Mouse (Mus musculus) lung, postnatal 0 days (tissue): Measurements from ENCODE around the gene Ints13. TPM values are rescaled to one million over a fixed set of nuclear protein-coding genes. Genes with fewer than 3 reads are reported as not detected.
A peak's percentile ranks its signal among the peaks of the same experiment; 100 is the strongest.

Experiments
- ATAC-seq: fragments of 200-750 bp; cut with Nextera tagmentation; 2 replicates; pipeline ENCODE4 v1.8.0; 2017; ENCODE audit warnings: moderate library complexity
- DNase-seq: peaks from one replicate; pipeline ENCODE4 v3.0.0-alpha.2; 2016; ENCODE audit warnings: low spot score
- H3K27ac ChIP-seq: fragments of 300-500 bp; sonication (generic); 2 replicates; pipeline ENCODE4 v1.5.1; 2014; ENCODE audit warnings: antibody characterized with exemption, mild to moderate bottlenecking, low read length, mixed read lengths
- H3K27me3 ChIP-seq: fragments of 300-500 bp; sonication (generic); replicated peaks from 2 replicates; pipeline ENCODE4 v1.6.1; 2014; ENCODE audit warnings: low read length, mixed read lengths; ENCODE audit not compliant: insufficient read depth
- H3K36me3 ChIP-seq: fragments of 300-500 bp; sonication (generic); 2 replicates; pipeline ENCODE4 v1.6.1; 2014; ENCODE audit warnings: low read length, mixed read lengths; ENCODE audit not compliant: insufficient read depth
- H3K4me1 ChIP-seq: fragments of 300-500 bp; sonication (generic); 2 replicates; pipeline ENCODE4 v1.6.1; 2014; ENCODE audit warnings: antibody characterized with exemption, low read depth, low read length, mixed read lengths; ENCODE audit not compliant: insufficient read depth
- H3K4me2 ChIP-seq: fragments of 300-500 bp; sonication (generic); replicated peaks from 2 replicates; pipeline ENCODE4 v1.6.1; 2014; ENCODE audit warnings: low read depth, mild to moderate bottlenecking, low read length, moderate library complexity, mixed read lengths
- H3K4me3 ChIP-seq: fragments of 300-500 bp; sonication (generic); 2 replicates; pipeline ENCODE4 v1.5.1; 2014; ENCODE audit warnings: low read depth, low read length
- H3K9ac ChIP-seq: fragments of 300-500 bp; sonication (generic); replicated peaks from 2 replicates; pipeline ENCODE4 v1.6.1; 2014; ENCODE audit warnings: low read depth, mild to moderate bottlenecking
- H3K9me3 ChIP-seq: fragments of 300-500 bp; sonication (generic); 2 replicates; pipeline ENCODE4 v1.6.1; 2016; ENCODE audit warnings: low read length, mixed read lengths
- CTCF ChIP-seq: IDR thresholded peaks from 2 replicates; pipeline ENCODE4 v1.5.1; 2016; ENCODE audit warnings: antibody characterized with exemption, mild to moderate bottlenecking
- EP300 ChIP-seq: IDR thresholded peaks from 2 replicates; pipeline ENCODE4 v1.6.1; 2016; ENCODE audit warnings: antibody characterized with exemption, mild to moderate bottlenecking, control low read depth
- WGBS: fragments of 180-500 bp; shearing (Covaris S2); extraction: QIAGEN DNeasy Blood & Tissue Kit; methylation state at CpG from one replicate; pipeline ENCODE4 v1.1.7; 2014; 5-methylcytosine and 5-hydroxymethylcytosine counted together
- polyA plus RNA-seq: library from polyadenylated mRNA; unstranded; fragments of >200 nt; fragmentation: Nextera tagmentation; extraction: Ambion mirVana; gene quantifications from 2 replicates; pipeline ENCODE4 v1.2.1, GENCODE M21; 2015

The Ints13 gene
- polyA plus RNA-seq, 1 experiment from 2014 or later: 27.4 TPM

DNA sequence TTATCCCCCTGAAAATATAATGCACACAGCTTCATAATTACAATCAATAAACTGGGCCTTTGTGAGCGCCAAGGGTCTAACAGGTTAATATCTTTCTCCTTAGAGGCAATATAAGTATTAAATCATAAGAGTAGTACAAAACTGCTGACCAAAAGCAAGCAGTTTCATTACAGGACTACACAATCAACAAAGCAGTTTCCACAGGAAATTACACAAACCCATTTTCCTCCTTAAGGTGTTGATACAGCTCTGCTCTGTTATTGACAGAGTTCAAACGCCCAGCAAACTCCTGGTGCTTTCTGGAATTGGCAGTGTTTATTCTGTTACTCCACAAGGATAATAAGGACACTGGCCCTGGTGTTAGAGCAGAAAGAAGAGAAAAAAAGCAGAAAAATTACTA lies 27.2 kb downstream of the Ints13 start:
- Histone ChIP-seq H3K27me3 (no peaks in the 10 kb centered on the region), H3K4me3 (no peak overlapping the region), H3K9ac (no peak overlapping the region), H3K36me3 (peaks cover 38% of the 10 kb centered on the region), H3K27ac (no peak overlapping the region), H3K4me2 (no peak overlapping the region), H3K9me3 (no peaks in the 10 kb centered on the region), H3K4me1 (no peaks in the 10 kb centered on the region)
- TF ChIP-seq CTCF (no peak), EP300 (no peak)
- no peak for ATAC-seq
- peak; percentile 12 for DNase-seq
- 63% methylated on average over 2 of the region's 2 CpGs for WGBS

DNA sequence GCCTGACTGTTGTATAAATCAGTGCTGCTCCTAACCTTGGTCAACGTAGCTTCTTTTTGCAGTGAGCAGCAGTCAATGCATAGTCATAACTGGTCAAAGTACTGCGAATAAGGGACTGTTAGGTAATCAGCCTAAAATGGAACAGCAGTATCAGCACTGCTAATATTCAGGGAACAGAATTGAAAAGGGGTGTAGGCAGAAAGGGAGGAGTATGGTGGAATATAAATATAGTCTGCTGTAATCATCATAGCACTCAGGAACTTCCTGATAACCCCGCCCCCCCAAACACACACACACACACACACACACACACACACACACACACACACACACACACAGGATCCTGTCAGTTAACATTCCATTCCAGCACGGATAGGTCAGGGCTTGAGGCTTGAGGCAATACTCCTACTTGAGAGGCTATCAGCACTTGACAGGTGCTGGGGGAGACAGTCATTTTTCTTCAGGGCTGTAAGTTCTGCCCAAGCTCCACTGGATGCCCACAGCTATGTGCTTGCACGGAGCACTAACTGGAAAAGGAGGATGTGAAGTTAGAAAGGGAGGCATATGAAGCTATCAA lies 32.3 kb downstream of the Ints13 start:
- H3K36me3 ChIP-seq: peaks cover 4% of the 10 kb centered on the region
- no peak overlapping the region for H3K4me3 ChIP-seq
- 66% methylated on average over 5 of the region's 5 CpGs for WGBS
- ATAC-seq (peak; percentile 81), DNase-seq (peak; percentile 45)
- no peaks in the 10 kb centered on the region for H3K4me1 ChIP-seq
- no peak overlapping the region for H3K9ac ChIP-seq
- no peaks in the 10 kb centered on the region for H3K27me3 ChIP-seq
- no peak overlapping the region for H3K27ac ChIP-seq
- TF ChIP-seq CTCF (no peak), EP300 (no peak)
- H3K9me3 ChIP-seq: no peaks in the 10 kb centered on the region
- H3K4me2 ChIP-seq: no peak overlapping the region

DNA sequence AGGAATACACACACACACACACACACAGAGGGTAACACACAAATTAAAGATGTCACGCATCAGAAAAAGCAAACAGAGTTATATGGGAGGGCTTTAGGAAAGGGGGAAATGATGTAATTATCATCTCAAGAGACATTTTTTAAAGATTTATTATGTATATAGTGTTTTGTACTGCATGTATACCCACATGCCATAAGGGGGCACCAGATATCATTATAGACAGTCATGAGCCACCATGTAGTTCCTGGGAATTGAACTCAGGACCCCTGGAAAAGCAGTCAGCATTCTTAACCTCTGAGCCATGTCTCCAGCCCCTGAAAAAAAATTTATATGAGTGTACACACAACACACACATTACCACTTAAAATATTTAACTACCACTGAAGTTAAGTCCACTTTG lies 33.0 kb downstream of the Ints13 start:
- H3K9ac ChIP-seq: no peak overlapping the region
- H3K4me2 ChIP-seq: no peak overlapping the region
- H3K27me3 ChIP-seq: no peaks in the 10 kb centered on the region
- no peak for ATAC-seq
- no peak overlapping the region for H3K4me3 ChIP-seq
- H3K36me3 ChIP-seq: no peaks in the 10 kb centered on the region; the same call in 1 of the 2 replicates
- no peaks in the 10 kb centered on the region for H3K9me3 ChIP-seq
- whole genome bisulfite sequencing: 85% methylated on average over 1 of the region's 1 CpGs
- no peak overlapping the region for H3K27ac ChIP-seq
- TF ChIP-seq EP300: no peak
- peak; percentile 21; the same call in 1 of the 2 replicates for TF ChIP-seq CTCF
- H3K4me1 ChIP-seq: no peaks in the 10 kb centered on the region
- no peak for DNase-seq

DNA sequence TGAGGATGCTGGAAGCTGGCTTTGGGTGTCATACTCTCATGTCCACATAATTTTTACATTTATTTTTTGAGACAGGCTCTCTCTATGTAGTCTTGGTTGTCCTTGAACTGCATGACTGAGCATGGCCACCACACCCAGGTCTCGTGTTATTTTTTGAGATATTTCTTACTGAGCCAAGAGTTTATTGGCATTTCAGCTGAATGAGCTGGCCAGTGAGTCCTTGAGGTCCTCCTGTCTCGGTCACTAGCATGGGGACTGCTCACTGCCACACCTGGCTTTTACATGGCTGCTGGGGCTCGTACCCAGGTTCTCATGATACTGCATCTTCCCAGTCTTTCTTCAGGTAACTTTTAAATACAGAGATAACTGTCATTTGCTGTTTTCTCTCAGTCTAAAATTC lies 37.2 kb downstream of the Ints13 start:
- H3K36me3 ChIP-seq: no peaks in the 10 kb centered on the region
- TF ChIP-seq EP300 (no peak), CTCF (no peak)
- H3K9me3 ChIP-seq: no peaks in the 10 kb centered on the region
- H3K4me2 ChIP-seq: no peak overlapping the region
- H3K9ac ChIP-seq: no peak overlapping the region
- DNase-seq (no peak), ATAC-seq (no peak)
- WGBS: 76% methylated on average over 3 of the region's 3 CpGs
- no peaks in the 10 kb centered on the region for H3K4me1 ChIP-seq
- no peak overlapping the region for H3K27ac ChIP-seq
- H3K4me3 ChIP-seq: no peak overlapping the region
- no peaks in the 10 kb centered on the region for H3K27me3 ChIP-seq

DNA sequence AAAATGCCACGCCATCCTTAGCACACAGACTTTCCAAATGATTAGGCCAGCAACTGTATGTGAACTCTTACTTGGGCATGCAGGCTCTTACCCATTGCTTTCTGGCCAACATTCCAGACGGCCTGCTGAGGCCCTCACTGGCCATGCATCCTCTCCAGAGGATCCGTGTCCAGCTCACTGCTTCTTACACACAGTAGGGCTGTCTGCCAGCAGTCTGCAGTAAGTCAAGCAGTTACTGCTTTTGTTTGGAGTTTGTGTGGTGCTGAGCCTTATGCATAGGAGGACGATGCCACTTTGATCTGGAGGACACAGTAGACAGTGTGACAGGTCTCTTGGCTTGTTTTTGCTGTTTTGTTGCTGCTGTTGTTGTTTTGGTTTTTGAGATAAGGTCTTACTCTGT lies 39.0 kb downstream of the Ints13 start:
- Histone ChIP-seq H3K4me1 (no peaks in the 10 kb centered on the region), H3K27me3 (no peaks in the 10 kb centered on the region), H3K4me3 (no peak overlapping the region), H3K36me3 (no peaks in the 10 kb centered on the region), H3K9ac (no peak overlapping the region), H3K27ac (no peak overlapping the region), H3K9me3 (no peaks in the 10 kb centered on the region), H3K4me2 (no peak overlapping the region)
- DNase-seq: no peak
- WGBS: 53% methylated on average over 4 of the region's 4 CpGs
- TF ChIP-seq CTCF (no peak), EP300 (no peak)
- no peak for ATAC-seq

DNA sequence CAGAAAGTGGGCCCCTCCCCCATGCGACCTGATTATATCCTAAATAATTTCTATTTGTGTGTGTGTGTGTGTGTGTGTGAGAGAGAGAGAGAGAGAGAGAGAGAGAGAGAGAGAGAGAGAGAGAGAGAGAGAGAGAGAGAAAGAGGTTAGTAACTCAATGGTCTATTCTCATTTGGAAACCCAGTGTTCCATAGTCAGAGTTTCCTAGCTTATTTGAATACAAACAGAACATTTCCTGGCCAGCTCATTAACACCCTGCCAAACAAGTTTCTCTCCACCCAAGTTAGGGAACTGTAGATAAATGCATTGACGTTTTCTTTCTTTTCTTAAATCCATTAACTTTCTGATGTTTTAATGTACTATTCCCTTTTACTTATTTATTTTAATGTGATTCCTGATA lies 39.6 kb downstream of the Ints13 start:
- Histone ChIP-seq H3K27ac (no peak overlapping the region), H3K9ac (no peak overlapping the region), H3K4me1 (no peaks in the 10 kb centered on the region), H3K4me3 (no peak overlapping the region), H3K4me2 (no peak overlapping the region), H3K27me3 (no peaks in the 10 kb centered on the region), H3K9me3 (no peaks in the 10 kb centered on the region), H3K36me3 (no peaks in the 10 kb centered on the region)
- WGBS: 40% methylated on average over 2 of the region's 2 CpGs
- no peak for TF ChIP-seq EP300
- no peak for TF ChIP-seq CTCF
- no peak for DNase-seq
- no peak for ATAC-seq

DNA sequence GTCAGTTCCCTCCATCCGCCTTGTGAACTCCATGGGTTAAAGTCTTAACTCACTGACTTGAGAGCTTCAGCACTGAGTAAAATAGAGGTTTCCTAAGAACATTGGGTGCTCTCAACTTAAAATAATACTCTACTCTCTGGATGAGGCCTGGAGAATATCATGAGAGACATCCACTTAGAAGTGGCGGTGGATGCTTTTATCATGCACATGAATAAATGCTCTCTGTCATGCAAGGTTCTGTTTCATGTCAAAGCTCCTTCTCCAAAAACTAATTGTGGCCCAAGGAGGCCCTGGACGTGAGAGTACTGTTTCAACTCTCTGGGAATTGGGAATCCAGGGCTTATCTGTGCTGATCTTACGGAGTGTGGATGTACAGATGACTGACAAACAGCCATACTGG lies 40.5 kb downstream of the Ints13 start:
- no peak for DNase-seq
- Histone ChIP-seq H3K4me2 (no peak overlapping the region), H3K27me3 (no peaks in the 10 kb centered on the region), H3K36me3 (no peaks in the 10 kb centered on the region), H3K27ac (no peak overlapping the region), H3K4me3 (no peak overlapping the region), H3K9ac (no peak overlapping the region), H3K4me1 (no peaks in the 10 kb centered on the region), H3K9me3 (no peaks in the 10 kb centered on the region)
- WGBS: 88% methylated on average over 4 of the region's 4 CpGs
- TF ChIP-seq EP300: no peak
- TF ChIP-seq CTCF: no peak
- no peak for ATAC-seq
